Mouse (Mus musculus) macrophage (primary cell): ENCODE data around the gene Extl1. TPM values are rescaled to one million over a fixed set of nuclear protein-coding genes. Genes with fewer than 3 reads are reported as not detected.

Experiments
- polyA plus RNA-seq: library from polyadenylated mRNA; stranded (reverse); fragments of 250-400 nt; gene quantifications from 3 replicates; pipeline ENCODE4 v1.2.4, GENCODE M21; 2018; ENCODE audit warnings: inconsistent platforms

The Extl1 gene
- polyA plus RNA-seq, 1 experiment from 2014 or later, result 0.03 TPM

Other genes starting within 250 kb of the Extl1 start
- 8.6 to 12.9 TPM (median 8.8 TPM) in 3 replicates for gene Cep85, start 196.7 kb downstream of the Extl1 start, polyA plus RNA-seq
- gene Gm7534, start 180.8 kb downstream of the Extl1 start, polyA plus RNA-seq, result not detected in 3 replicates
- not detected in 3 replicates for gene Catsper4, start 156.5 kb downstream of the Extl1 start, polyA plus RNA-seq
- gene Cnksr1, start 145.5 kb downstream of the Extl1 start, polyA plus RNA-seq, result not detected in 3 replicates
- gene E130218I03Rik, start 140.2 kb downstream of the Extl1 start, polyA plus RNA-seq, result not detected in 3 replicates
- 3.8 to 10.0 TPM (median 4.8 TPM) in 3 replicates for gene Zfp593, start 138.3 kb downstream of the Extl1 start, polyA plus RNA-seq
- not detected in 3 replicates for gene Gm30191, start 136.9 kb downstream of the Extl1 start, polyA plus RNA-seq
- gene Grrp1, start 129.7 kb downstream of the Extl1 start, polyA plus RNA-seq, result not detected in 3 replicates
- gene Pdik1l, start 96.0 kb downstream of the Extl1 start, polyA plus RNA-seq, result 8.8 to 8.9 TPM (median 8.9 TPM) in 3 replicates
- gene Trim63, start 68.7 kb downstream of the Extl1 start, polyA plus RNA-seq, result not detected in 3 replicates
- not detected in 3 replicates for gene Slc30a2, start 40.7 kb downstream of the Extl1 start, polyA plus RNA-seq
- 5.0 to 14.1 TPM (median 9.5 TPM) in 3 replicates for gene Pafah2, start 12.5 kb upstream of the Extl1 start, polyA plus RNA-seq
- gene Stmn1, start 84.5 kb upstream of the Extl1 start, polyA plus RNA-seq, result 41.9 to 100 TPM (median 93.4 TPM) in 3 replicates
- 19.1 to 34.9 TPM (median 31.0 TPM) in 3 replicates for gene Paqr7, start 112.8 kb upstream of the Extl1 start, polyA plus RNA-seq
- gene Aunip, start 127.1 kb upstream of the Extl1 start, polyA plus RNA-seq, result 0.18 to 6.2 TPM (median 1.8 TPM) in 3 replicates
- 45.6 to 78.8 TPM (median 65.1 TPM) in 3 replicates for gene Mtfr1l, start 151.5 kb upstream of the Extl1 start, polyA plus RNA-seq
- 33.9 to 45.7 TPM (median 42.5 TPM) in 3 replicates for gene Selenon, start 168.3 kb upstream of the Extl1 start, polyA plus RNA-seq